Mouse (Mus musculus) embryonic fibroblast, embryonic 13.5 days (primary cell): ENCODE measurements around the gene Ptpn23. TPM values are rescaled to one million over a fixed set of nuclear protein-coding genes. Genes with fewer than 3 reads are reported as not detected.

ENCODE experiments used
- H3K27ac ChIP-seq: 2 replicates; pipeline ENCODE4 v1.5.1; 2012; ENCODE audit warnings: low read length, control low read depth, inconsistent platforms; ENCODE audit not compliant: insufficient read depth
- H3K4me1 ChIP-seq: 2 replicates; pipeline ENCODE4 v1.6.1; 2011; ENCODE audit warnings: low read length; ENCODE audit not compliant: control insufficient read depth, insufficient read depth
- H3K4me3 ChIP-seq: 2 replicates; pipeline ENCODE4 v1.5.1; 2011; ENCODE audit warnings: mild to moderate bottlenecking, control low read depth, low read length; ENCODE audit not compliant: insufficient read depth
- CTCF ChIP-seq: IDR thresholded peaks from 2 replicates; pipeline ENCODE4 v1.5.1; 2011; ENCODE audit warnings: mild to moderate bottlenecking, control low read depth, low read length, moderate library complexity, borderline replicate concordance; ENCODE audit not compliant: insufficient read depth
- POLR2A ChIP-seq: IDR thresholded peaks from 2 replicates; pipeline ENCODE4 v1.6.1; 2011; ENCODE audit warnings: low read depth, mild to moderate bottlenecking, control low read depth, low read length, moderate library complexity
- polyA plus RNA-seq: library from polyadenylated mRNA; stranded (reverse); fragments of >200 nt; gene quantifications from 2 replicates; pipeline ENCODE4 v1.2.4, GENCODE M21; 2011; ENCODE audit warnings: low read depth; ENCODE audit not compliant: missing spikeins, insufficient read length

The Ptpn23 gene
- polyA plus RNA-seq, result 37.4 and 45.3 TPM in 2 replicates

GRCm38 (mm10) chr9:110408099-110408773 lies at the start of gene Ptpn23:
Ptpn23 (minus strand) TSS chr9:110408213.
- Histone ChIP-seq H3K4me1 (no peaks in the 10 kb centered on the region), H3K4me3 (peak within 1 kb of the TSS; percentile 94), H3K27ac (peak within 1 kb of the TSS; percentile 86)
- TF ChIP-seq CTCF, result no peak
- peak; percentile 66 for TF ChIP-seq POLR2A

GRCm38 (mm10) chr9:110452523-110452922 lies 44.5 kb upstream of the Ptpn23 start:
- Histone ChIP-seq H3K4me3 (no peak overlapping the region), H3K4me1 (no peaks in the 10 kb centered on the region), H3K27ac (no peak overlapping the region)
- TF ChIP-seq POLR2A (no peak), CTCF (no peak)

- Histone ChIP-seq H3K27ac (no peak overlapping the region), H3K4me3 (no peak overlapping the region), H3K4me1 (no peaks in the 10 kb centered on the region)
- TF ChIP-seq CTCF (0 out of 2 replicates have a peak, but pooled peaks have one; percentile 3), POLR2A (no peak)
These were observed 41.0 kb upstream of the Ptpn23 start for GRCm38 (mm10) chr9:110448857-110449617.

- H3K4me1 ChIP-seq, result no peaks in the 10 kb centered on the region
- H3K4me3 ChIP-seq, result no peak overlapping the region
- no peak for TF ChIP-seq CTCF
- TF ChIP-seq POLR2A, result no peak
- H3K27ac ChIP-seq, result no peak overlapping the region
These were observed 40.3 kb upstream of the Ptpn23 start for GRCm38 (mm10) chr9:110448356-110448755.

GRCm38 (mm10) chr9:110440559-110440958 lies 32.5 kb upstream of the Ptpn23 start:
- no peak for TF ChIP-seq POLR2A
- no peak for TF ChIP-seq CTCF
- Histone ChIP-seq H3K27ac (no peak overlapping the region), H3K4me1 (no peaks in the 10 kb centered on the region), H3K4me3 (no peak overlapping the region)

- no peak for TF ChIP-seq POLR2A
- no peak for TF ChIP-seq CTCF
- Histone ChIP-seq H3K4me3 (no peak overlapping the region), H3K27ac (no peak overlapping the region), H3K4me1 (no peaks in the 10 kb centered on the region)
These were observed 32.0 kb upstream of the Ptpn23 start for GRCm38 (mm10) chr9:110440049-110440448.

GRCm38 (mm10) chr9:110436041-110436440 lies 28.0 kb upstream of the Ptpn23 start:
- TF ChIP-seq POLR2A, result no peak
- TF ChIP-seq CTCF, result no peak
- no peak overlapping the region for H3K4me3 ChIP-seq
- H3K4me1 ChIP-seq, result no peaks in the 10 kb centered on the region
- H3K27ac ChIP-seq, result no peak overlapping the region

- Histone ChIP-seq H3K4me1 (no peaks in the 10 kb centered on the region), H3K27ac (no peak overlapping the region), H3K4me3 (no peak overlapping the region)
- no peak for TF ChIP-seq CTCF
- TF ChIP-seq POLR2A, result no peak
These were observed 25.0 kb upstream of the Ptpn23 start for GRCm38 (mm10) chr9:110433045-110433444.

- Histone ChIP-seq H3K4me1 (no peaks in the 10 kb centered on the region), H3K27ac (no peak overlapping the region), H3K4me3 (no peak overlapping the region)
- TF ChIP-seq POLR2A (no peak), CTCF (no peak)
These were observed 23.2 kb upstream of the Ptpn23 start for GRCm38 (mm10) chr9:110431241-110431640.

- Histone ChIP-seq H3K4me1 (no peaks in the 10 kb centered on the region), H3K27ac (no peak within 1 kb of the TSS), H3K4me3 (no peak within 1 kb of the TSS)
- TF ChIP-seq POLR2A, result no peak
- TF ChIP-seq CTCF, result no peak
These were observed 11.6 kb upstream of the Ptpn23 start, which contains the start of gene Ngp for GRCm38 (mm10) chr9:110419511-110420112. Ngp (plus strand) TSS chr9:110419747.
